In genomic region chr2:44952830-44953422, GRCm38 (mm10) we compare ENCODE assay signal across 8 mouse cellular contexts. TPM values are rescaled to one million over a fixed set of nuclear protein-coding genes. Genes with fewer than 3 reads are reported as not detected.
DNase-seq lines count a peak whose midpoint lies in the region; ATAC-seq and TF ChIP-seq lines count a peak whose summit lies in the region.

No protein-coding gene starts in this region.

- POLR2A ChIA-PET in Patski (lab: Charles Lee), result interaction anchor here (1.1 kb wide), 1 partner anchor 8 kb away, joined by 3 read pairs; no protein-coding TSS in a partner anchor

- peaks cover 5% of the 10 kb centered on the region; the same call in 1 of the 2 replicates for H3K4me1 ChIP-seq in olfactory bulb, adult 2 months (ENCODE audit: control insufficient read depth, insufficient read depth, low read length)

- no peak for TF ChIP-seq POLR2A in olfactory bulb, adult 2 months (IDR thresholded peaks at IDR 0.05; ENCODE audit: insufficient read depth, low read depth, low read length)

- intact Hi-C loops in gastrocnemius, postnatal 14 days (cut with DNase I; ENCODE audit: low total_unique reads), result no loop called here

- in situ Hi-C loops in Patski (cut with MboI; ENCODE audit: low pct_unique_long_range_greater_than_20kb), result loop anchor here (25.0 kb wide), 1 partner anchor 1484 kb away; no protein-coding TSS in a partner anchor

- CTCF ChIA-PET in Patski (lab: Charles Lee), result interaction anchor here (0.9 to 2.2 kb wide), 3 partner anchors 10 to 24 kb away, joined by 3 to 5 read pairs (median 3); no protein-coding TSS in a partner anchor

- H3K27ac ChIP-seq in olfactory bulb, adult 2 months (ENCODE audit: insufficient read depth, low read depth, low read length), result peak overlapping the region; percentile 40; the same call in 1 of the 2 replicates

- 50% methylated on average over 6 of the region's 6 CpGs for WGBS in olfactory bulb, adult 2 months

- ATAC-seq in Patski, result peak; percentile 36
- ATAC-seq in cerebellum, adult (ENCODE audit: insufficient number of reproducible peaks, low FRiP score, low TSS enrichment), result no peak

- no peak for TF ChIP-seq CTCF in Patski (IDR thresholded peaks at IDR 0.05)
- TF ChIP-seq CTCF in olfactory bulb, adult 2 months (IDR thresholded peaks at IDR 0.05; ENCODE audit: insufficient read depth, low read depth, low read length), result no peak

- no peaks in the 10 kb centered on the region for H3K27me3 ChIP-seq in Patski

- DNase-seq in A20 (ENCODE audit: low read depth, low spot score) (peak; percentile 39), Patski (ENCODE audit: low read depth, low spot score) (no peak)
- peak; percentile 52 for DNase-seq in heart, adult 8-10 months (ENCODE audit: low spot score)
- DNase-seq in kidney, postnatal 36 days, result peak; percentile 44 to 70
- DNase-seq in gastrocnemius, postnatal 14 days, result no peak
- no peak for DNase-seq in cerebellum, adult 11 months

- no peak overlapping the region for H3K4me3 ChIP-seq in olfactory bulb, adult 2 months (ENCODE audit: insufficient read depth, low read depth, low read length)

RNA-seq across cellular contexts. Expression of gene Gtdc1, which starts 25.5 kb away (rescaled TPM):
- polyA plus RNA-seq in Patski (2021), result 12.2 TPM
- 10 to 100 TPM; 16.5 to 21.4 (median 18.4) TPM for total RNA-seq in heart, adult 8-10 months (2022)
- not detected in 2 replicates for polyA plus RNA-seq in olfactory bulb, adult 2 months (2012; ENCODE audit: insufficient read depth, insufficient read length, low replicate concordance, missing spikeins)
- 10 to 100 TPM; 23.5 to 24.4 TPM for total RNA-seq in gastrocnemius, postnatal 14 days (2021)

Comparison
In these comparisons a context has a peak if more than half of its experiments do, and no peak if none do; other contexts are left out.
1. DNase-seq: peak in A20 (single experiment), heart, adult 8-10 months (single experiment) and kidney, postnatal 36 days (2 of 2); none in Patski (single experiment), gastrocnemius, postnatal 14 days (single experiment) and cerebellum, adult 11 months (single experiment).